Comparison of ENCODE assay signal across 9 mouse cellular contexts in the genomic region with DNA sequence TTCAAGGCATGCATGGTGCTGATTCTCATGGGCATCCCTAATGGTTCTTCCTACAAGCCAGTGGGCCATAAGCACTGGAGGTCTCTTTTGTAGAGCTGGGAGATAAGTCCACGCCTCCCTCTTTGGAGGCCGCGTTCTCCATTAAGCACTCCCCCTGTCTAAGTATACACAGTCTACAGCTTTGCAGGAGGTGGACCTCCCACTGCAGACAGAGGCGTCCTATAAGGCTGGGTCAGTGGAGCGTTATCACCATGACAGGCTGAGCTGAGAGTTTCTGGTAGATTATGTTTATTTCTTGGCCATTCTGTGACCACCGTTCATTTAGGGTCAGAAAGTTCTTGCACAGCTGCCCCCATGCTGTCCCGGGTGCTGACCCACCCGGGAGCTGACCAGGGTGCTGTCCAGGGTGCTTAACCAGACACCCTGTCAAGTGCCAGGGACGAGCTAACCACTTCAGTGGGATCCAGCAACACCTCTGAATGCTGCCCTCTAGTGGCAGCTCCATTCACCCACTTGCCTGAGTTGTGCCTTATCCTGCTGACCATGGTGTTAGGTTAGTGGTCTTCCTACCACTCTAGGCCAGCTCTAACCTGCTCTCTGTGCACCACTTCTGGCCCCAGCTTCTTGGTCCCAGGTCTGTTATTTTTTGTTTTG.
DNase-seq lines count a peak whose midpoint lies in the region; ATAC-seq and TF ChIP-seq lines count a peak whose summit lies in the region.
"Had no signal": no experiment of that assay in that cellular context is flagged by ENCODE, and none has a peak within 500 bp of the region (broad histone marks: within the 10 kb centered on the region; RNA-seq: fewer than 3 reads in every experiment).

No protein-coding gene starts in this region.

- H3K4me2 ChIP-seq in heart, embryonic 14.5 days (ENCODE audit: low read length), result no peak overlapping the region
- no peak overlapping the region for H3K4me2 ChIP-seq in neural tube, embryonic 11.5 days (ENCODE audit: low read depth)

- ATAC-seq in heart, embryonic 14.5 days (ENCODE audit: insufficient number of reproducible peaks, insufficient read depth, low FRiP score, low read depth), result peak; percentile 75
- no peak for ATAC-seq in neural tube, embryonic 11.5 days (ENCODE audit: insufficient read depth, low FRiP score, low TSS enrichment)

- H3K36me3 ChIP-seq in heart, embryonic 14.5 days (ENCODE audit: control insufficient read depth, insufficient read depth, low read length), result no peaks in the 10 kb centered on the region
- no peaks in the 10 kb centered on the region for H3K36me3 ChIP-seq in liver, adult 2 months (ENCODE audit: control insufficient read depth, insufficient read depth, low read length)
- H3K36me3 ChIP-seq in neural tube, embryonic 11.5 days (ENCODE audit: control insufficient read depth, insufficient read depth, low read length), result no peaks in the 10 kb centered on the region
- H3K36me3 ChIP-seq: G1E had no signal

- no peaks in the 10 kb centered on the region for H3K9me3 ChIP-seq in heart, embryonic 14.5 days (ENCODE audit: control insufficient read depth, low read length)
- H3K9me3 ChIP-seq in neural tube, embryonic 11.5 days (ENCODE audit: control insufficient read depth, low read length), result no peaks in the 10 kb centered on the region

- peak; percentile 71 for TF ChIP-seq CTCF in bone marrow, adult 2 months (IDR thresholded peaks at IDR 0.05; ENCODE audit: control insufficient read depth, insufficient read depth, low read length)
- TF ChIP-seq CTCF in embryonic fibroblast, embryonic 13.5 days (IDR thresholded peaks at IDR 0.05; ENCODE audit: borderline replicate concordance, insufficient read depth, low read length), result peak; percentile 79
- peak; percentile 93 for TF ChIP-seq CTCF in liver, adult 2 months (IDR thresholded peaks at IDR 0.05; ENCODE audit: low read depth, low read length)

- no peaks in the 10 kb centered on the region for H3K79me2 ChIP-seq in liver, adult 2 months (ENCODE audit: control insufficient read depth, insufficient read depth, low read length)

- DNase-seq in 3134 (ENCODE audit: extremely low read depth, insufficient read length, low spot score), result peak; percentile 12
- DNase-seq in kidney, postnatal 10 days, result peak; percentile 91
- DNase-seq in liver, adult 2 months (ENCODE audit: extremely low read depth, low read depth, low spot score), result peak; percentile 66
- DNase-seq in neural tube, embryonic 11.5 days (ENCODE audit: low spot score), result peak; percentile 82
- DNase-seq in testis, postnatal 14 days (ENCODE audit: low spot score), result peak; percentile 73

- no peak overlapping the region for H3K9ac ChIP-seq in heart, embryonic 14.5 days (ENCODE audit: low read length)
- no peak overlapping the region for H3K9ac ChIP-seq in liver, adult 2 months (ENCODE audit: low read depth, low read length)
- H3K9ac ChIP-seq in neural tube, embryonic 11.5 days (ENCODE audit: low read length), result no peak overlapping the region

- no peak overlapping the region for H3K27ac ChIP-seq in bone marrow, adult 2 months (ENCODE audit: control insufficient read depth, insufficient read depth, low read depth, low read length, poor library complexity)
- no peak overlapping the region for H3K27ac ChIP-seq in embryonic fibroblast, embryonic 13.5 days (ENCODE audit: insufficient read depth, low read length)
- H3K27ac ChIP-seq in heart, embryonic 14.5 days (replicated peaks in 1 of 2; ENCODE audit: control insufficient read depth in 1 of 2, insufficient read depth in 1 of 2, low read depth in 2 of 2, low read length in 2 of 2), result no peak overlapping the region
- no peak overlapping the region for H3K27ac ChIP-seq in liver, adult 2 months (replicated peaks; ENCODE audit: insufficient read depth, low read depth, low read length)
- H3K27ac ChIP-seq in neural tube, embryonic 11.5 days (ENCODE audit: low read depth, low read length), result no peak overlapping the region

- WGBS in bone marrow, adult 2 months, result 42% methylated on average over 9 of the region's 9 CpGs
- WGBS in heart, embryonic 14.5 days, result 38% methylated on average over 9 of the region's 9 CpGs
- WGBS in liver, adult 2 months, result 42% methylated on average over 9 of the region's 9 CpGs
- WGBS in neural tube, embryonic 11.5 days, result 42% methylated on average over 9 of the region's 9 CpGs

- H3K4me1 ChIP-seq in bone marrow, adult 2 months (ENCODE audit: control insufficient read depth, insufficient read depth, low read length), result no peaks in the 10 kb centered on the region
- peaks cover 4% of the 10 kb centered on the region for H3K4me1 ChIP-seq in embryonic fibroblast, embryonic 13.5 days (ENCODE audit: control insufficient read depth, insufficient read depth, low read length)
- no peaks in the 10 kb centered on the region for H3K4me1 ChIP-seq in heart, embryonic 14.5 days (ENCODE audit: control insufficient read depth in 2 of 2, insufficient read depth in 2 of 2, low read length in 2 of 2)
- no peaks in the 10 kb centered on the region for H3K4me1 ChIP-seq in liver, adult 2 months (ENCODE audit: control insufficient read depth, insufficient read depth, low read length)
- peaks cover 2% of the 10 kb centered on the region; the same call in 1 of the 2 replicates for H3K4me1 ChIP-seq in neural tube, embryonic 11.5 days (ENCODE audit: control insufficient read depth, insufficient read depth, low read length)

- no peak for TF ChIP-seq POLR2A in bone marrow, adult 2 months (IDR thresholded peaks at IDR 0.05; ENCODE audit: borderline replicate concordance, control insufficient read depth, low read depth, low read length)
- no peak for TF ChIP-seq POLR2A in embryonic fibroblast, embryonic 13.5 days (IDR thresholded peaks at IDR 0.05; ENCODE audit: low read depth, low read length)
- no peak for TF ChIP-seq POLR2A in liver, adult 2 months (IDR thresholded peaks at IDR 0.05; ENCODE audit: extremely low read depth, insufficient read depth, low read length)

- H3K4me3 ChIP-seq in bone marrow, adult 2 months (replicated peaks; ENCODE audit: control insufficient read depth, low read depth, low read length), result no peak overlapping the region
- H3K4me3 ChIP-seq in embryonic fibroblast, embryonic 13.5 days (ENCODE audit: insufficient read depth, low read length), result no peak overlapping the region
- no peak overlapping the region for H3K4me3 ChIP-seq in heart, embryonic 14.5 days (ENCODE audit: control insufficient read depth in 1 of 2, insufficient read depth in 1 of 2, low read depth in 1 of 2, low read length in 2 of 2)
- no peak overlapping the region for H3K4me3 ChIP-seq in liver, adult 2 months (ENCODE audit: insufficient read depth, low read depth, low read length)
- no peak overlapping the region for H3K4me3 ChIP-seq in neural tube, embryonic 11.5 days (ENCODE audit: low read depth, low read length)

- peaks cover 3% of the 10 kb centered on the region; the same call in 1 of the 2 replicates for H3K27me3 ChIP-seq in heart, embryonic 14.5 days (ENCODE audit: control insufficient read depth, insufficient read depth, low read length)
- no peaks in the 10 kb centered on the region for H3K27me3 ChIP-seq in liver, adult 2 months (ENCODE audit: control insufficient read depth, insufficient read depth, low read length)
- H3K27me3 ChIP-seq in neural tube, embryonic 11.5 days (ENCODE audit: control insufficient read depth, insufficient read depth, low read length), result no peaks in the 10 kb centered on the region

Comparison
In these comparisons a context has a peak if more than half of its experiments do, and no peak if none do; other contexts are left out.
1. DNase-seq: peak in every context shown above with its lines; median percentile 91 in kidney, postnatal 10 days; 82 in neural tube, embryonic 11.5 days; 73 in testis, postnatal 14 days; 66 in liver, adult 2 months; 12 in 3134.